Mouse (Mus musculus) midbrain, embryonic 10.5 days (tissue): Measurements from ENCODE around the gene Tmem259. TPM values are rescaled to one million over a fixed set of nuclear protein-coding genes. Genes with fewer than 3 reads are reported as not detected.
A peak's percentile ranks its signal among the peaks of the same experiment; 100 is the strongest.

Source experiments
- DNase-seq: peaks from one replicate; pipeline ENCODE4 v3.0.0-alpha.2; 2017; ENCODE audit warnings: low spot score
- H3K27ac ChIP-seq: fragments of 300-500 bp; sonication (generic); replicated peaks from 2 replicates; pipeline ENCODE4 v1.5.1; 2016; ENCODE audit warnings: mild to moderate bottlenecking
- H3K27me3 ChIP-seq: fragments of 300-500 bp; sonication (generic); 2 replicates; pipeline ENCODE4 v1.6.1; 2016; ENCODE audit warnings: low read depth, mild to moderate bottlenecking; ENCODE audit not compliant: poor library complexity, severe bottlenecking
- H3K36me3 ChIP-seq: fragments of 300-500 bp; sonication (generic); 2 replicates; pipeline ENCODE4 v1.6.1; 2016; ENCODE audit warnings: mild to moderate bottlenecking, moderate library complexity
- H3K4me1 ChIP-seq: fragments of 300-500 bp; sonication (generic); 2 replicates; pipeline ENCODE4 v1.6.1; 2016
- H3K4me3 ChIP-seq: fragments of 300-500 bp; sonication (generic); 2 replicates; pipeline ENCODE4 v1.5.1; 2016; ENCODE audit warnings: mild to moderate bottlenecking, moderate library complexity
- H3K9me3 ChIP-seq: fragments of 300-500 bp; sonication (generic); replicated peaks from 2 replicates; pipeline ENCODE4 v1.6.1; 2016; ENCODE audit warnings: mild to moderate bottlenecking
- WGBS: fragments of 180-500 bp; shearing (Covaris S2); methylation state at CpG from one replicate; pipeline ENCODE4 v1.1.7; 2016; 5-methylcytosine and 5-hydroxymethylcytosine counted together
- polyA plus RNA-seq: library from polyadenylated mRNA; unstranded; fragments of >200 nt; fragmentation: Nextera tagmentation; extraction: Ambion mirVana; gene quantifications from 2 replicates; pipeline ENCODE4 v1.2.1, GENCODE M21; 2016

Gene Tmem259
- polyA plus RNA-seq, 1 experiment from 2014 or later, result 11.0 TPM

GRCm38 (mm10) chr10:79949873-79950272, 34.3 kb downstream of the Tmem259 start:
- Histone ChIP-seq H3K27me3 (0 out of 2 replicates have a peak, but pooled peaks cover under 1% of the 10 kb centered on the region), H3K36me3 (peaks cover 58% of the 10 kb centered on the region), H3K9me3 (no peaks in the 10 kb centered on the region), H3K4me1 (peaks cover 35% of the 10 kb centered on the region), H3K4me3 (no peak overlapping the region), H3K27ac (no peak overlapping the region)
- no peak for DNase-seq
- WGBS, result 93% methylated on average over 4 of the region's 4 CpGs

GRCm38 (mm10) chr10:79947502-79947901, 36.6 kb downstream of the Tmem259 start:
- peaks cover 51% of the 10 kb centered on the region for H3K4me1 ChIP-seq
- H3K27ac ChIP-seq, result peak overlapping the region; percentile 86
- no peaks in the 10 kb centered on the region for H3K27me3 ChIP-seq
- peaks cover 44% of the 10 kb centered on the region for H3K36me3 ChIP-seq
- 81% methylated on average over 6 of the region's 6 CpGs for WGBS
- no peak for DNase-seq
- H3K9me3 ChIP-seq, result no peaks in the 10 kb centered on the region
- peak overlapping the region; percentile 9; the same call in 1 of the 2 replicates for H3K4me3 ChIP-seq

GRCm38 (mm10) chr10:79946752-79947322, 37.3 kb downstream of the Tmem259 start:
- no peaks in the 10 kb centered on the region for H3K9me3 ChIP-seq
- H3K36me3 ChIP-seq, result peaks cover 48% of the 10 kb centered on the region
- no peaks in the 10 kb centered on the region for H3K27me3 ChIP-seq
- 11% methylated on average over 7 of the region's 7 CpGs for WGBS
- peaks cover 51% of the 10 kb centered on the region for H3K4me1 ChIP-seq
- peak overlapping the region; percentile 86 for H3K27ac ChIP-seq
- peak overlapping the region; percentile 9 for H3K4me3 ChIP-seq
- peak; percentile 49 for DNase-seq

GRCm38 (mm10) chr10:79945507-79946234, 38.5 kb downstream of the Tmem259 start:
- Histone ChIP-seq H3K4me1 (peaks cover 54% of the 10 kb centered on the region), H3K4me3 (peak overlapping the region; percentile 9)
- 25% methylated on average over 16 of the region's 16 CpGs for WGBS

GRCm38 (mm10) chr10:79943471-79943901, 40.6 kb downstream of the Tmem259 start:
- WGBS, result 87% methylated on average over 9 of the region's 9 CpGs
- peak overlapping the region; percentile 34 for H3K27ac ChIP-seq
- H3K4me1 ChIP-seq, result peaks cover 65% of the 10 kb centered on the region
- DNase-seq, result no peak
- no peak overlapping the region for H3K4me3 ChIP-seq
- no peaks in the 10 kb centered on the region for H3K27me3 ChIP-seq
- no peaks in the 10 kb centered on the region for H3K9me3 ChIP-seq
- H3K36me3 ChIP-seq, result peaks cover 33% of the 10 kb centered on the region

More at GRCm38 (mm10) chr10:79945507-79946234, 38.5 kb downstream of the Tmem259 start:
- H3K27ac ChIP-seq, result peak overlapping the region; percentile 86
- no peaks in the 10 kb centered on the region for H3K27me3 ChIP-seq
- H3K36me3 ChIP-seq, result peaks cover 48% of the 10 kb centered on the region
- DNase-seq, result peak; percentile 52
- no peaks in the 10 kb centered on the region for H3K9me3 ChIP-seq

GRCm38 (mm10) chr10:79942988-79943387, 41.1 kb downstream of the Tmem259 start:
- H3K4me1 ChIP-seq, result peaks cover 67% of the 10 kb centered on the region
- H3K27ac ChIP-seq, result no peak overlapping the region
- H3K36me3 ChIP-seq, result peaks cover 35% of the 10 kb centered on the region
- no peak for DNase-seq
- no peaks in the 10 kb centered on the region for H3K9me3 ChIP-seq
- 80% methylated on average over 1 of the region's 1 CpGs for WGBS
- H3K27me3 ChIP-seq, result no peaks in the 10 kb centered on the region
- H3K4me3 ChIP-seq, result no peak overlapping the region

- WGBS, result 77% methylated on average over 7 of the region's 7 CpGs
- Histone ChIP-seq H3K27me3 (peaks cover 8% of the 10 kb centered on the region; the same call in 1 of the 2 replicates), H3K9me3 (no peaks in the 10 kb centered on the region), H3K4me3 (no peak overlapping the region), H3K27ac (no peak overlapping the region), H3K36me3 (peaks cover 48% of the 10 kb centered on the region), H3K4me1 (peaks cover 61% of the 10 kb centered on the region)
- no peak for DNase-seq
Observed at GRCm38 (mm10) chr10:79940749-79941148, 43.4 kb downstream of the Tmem259 start.

- peaks cover 54% of the 10 kb centered on the region for H3K4me1 ChIP-seq
- DNase-seq, result no peak
- H3K27me3 ChIP-seq, result peaks cover 20% of the 10 kb centered on the region
- no peak overlapping the region for H3K4me3 ChIP-seq
- H3K36me3 ChIP-seq, result peaks cover 76% of the 10 kb centered on the region
- 42% methylated on average over 11 of the region's 11 CpGs for WGBS
- H3K27ac ChIP-seq, result no peak overlapping the region
- no peaks in the 10 kb centered on the region for H3K9me3 ChIP-seq
Observed at GRCm38 (mm10) chr10:79937775-79938526, 46.2 kb downstream of the Tmem259 start.

- H3K4me1 ChIP-seq, result peaks cover 64% of the 10 kb centered on the region
- H3K9me3 ChIP-seq, result no peaks in the 10 kb centered on the region
- H3K4me3 ChIP-seq, result no peak overlapping the region
- peaks cover 81% of the 10 kb centered on the region for H3K36me3 ChIP-seq
- WGBS, result 88% methylated on average over 27 of the region's 27 CpGs
- H3K27ac ChIP-seq, result no peak overlapping the region
- peaks cover 20% of the 10 kb centered on the region for H3K27me3 ChIP-seq
- DNase-seq, result no peak
Observed at GRCm38 (mm10) chr10:79936911-79937441, 47.2 kb downstream of the Tmem259 start.

GRCm38 (mm10) chr10:79936284-79936910, 47.7 kb downstream of the Tmem259 start:
- no peaks in the 10 kb centered on the region for H3K9me3 ChIP-seq
- 83% methylated on average over 10 of the region's 10 CpGs for WGBS
- peaks cover 69% of the 10 kb centered on the region for H3K4me1 ChIP-seq
- DNase-seq, result no peak
- H3K27ac ChIP-seq, result no peak overlapping the region
- H3K36me3 ChIP-seq, result peaks cover 81% of the 10 kb centered on the region
- H3K27me3 ChIP-seq, result peaks cover 20% of the 10 kb centered on the region
- H3K4me3 ChIP-seq, result no peak overlapping the region

- H3K27me3 ChIP-seq, result peaks cover 20% of the 10 kb centered on the region
- 0 out of 2 replicates have a peak overlapping the region, but pooled peaks have one; percentile 18 for H3K4me3 ChIP-seq
- no peaks in the 10 kb centered on the region for H3K9me3 ChIP-seq
- H3K4me1 ChIP-seq, result peaks cover 78% of the 10 kb centered on the region
- WGBS, result 92% methylated on average over 16 of the region's 16 CpGs
- H3K36me3 ChIP-seq, result peaks cover 86% of the 10 kb centered on the region
- peak overlapping the region; percentile 71; the same call in 1 of the 2 replicates for H3K27ac ChIP-seq
- no peak for DNase-seq
Observed at GRCm38 (mm10) chr10:79934794-79935569, 49.1 kb downstream of the Tmem259 start.
